11 mouse cellular contexts compared by ENCODE assay signal in the genomic region with DNA sequence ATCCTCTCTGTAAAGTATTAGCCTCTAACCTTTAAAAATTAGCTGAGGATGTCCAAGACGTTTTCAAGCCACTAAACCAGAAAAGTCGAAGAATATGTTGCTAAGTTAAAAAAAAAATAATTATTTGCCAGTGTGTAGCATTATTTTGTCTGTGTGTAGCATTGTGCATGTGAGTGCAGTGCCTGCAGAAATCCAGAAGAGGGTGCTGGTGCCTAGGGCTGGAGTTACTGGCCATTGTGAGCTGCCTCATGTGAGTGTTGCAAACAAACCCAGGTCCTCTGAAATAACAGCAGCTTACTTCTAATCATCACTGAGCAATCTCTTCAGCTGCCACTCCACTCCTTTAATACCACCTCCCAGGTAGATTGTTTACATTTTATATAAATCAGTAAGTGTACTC.
DNase-seq lines count a peak whose midpoint lies in the region; ATAC-seq and TF ChIP-seq lines count a peak whose summit lies in the region.
"Had no signal": no experiment of that assay in that cellular context is flagged by ENCODE, and none has a peak within 500 bp of the region (broad histone marks: within the 10 kb centered on the region; RNA-seq: fewer than 3 reads in every experiment).

No protein-coding gene starts in this region.

- H3K9me3 ChIP-seq in forebrain, postnatal 0 days (ENCODE audit: low read length), result no peaks in the 10 kb centered on the region
- H3K9me3 ChIP-seq in forebrain, embryonic 13.5 days (replicated peaks), result no peaks in the 10 kb centered on the region; the same call in 1 of the 2 replicates
- no peaks in the 10 kb centered on the region for H3K9me3 ChIP-seq in lung, embryonic 14.5 days (ENCODE audit: low read depth, low read length)
- H3K9me3 ChIP-seq: midbrain, embryonic 15.5 days had no signal

- no peak overlapping the region for H3K27ac ChIP-seq in forebrain, postnatal 0 days (ENCODE audit: low read depth, low read length)
- no peak overlapping the region for H3K27ac ChIP-seq in forebrain, embryonic 13.5 days
- no peak overlapping the region for H3K27ac ChIP-seq in lung, embryonic 14.5 days (ENCODE audit: low read depth)

- no peak for ATAC-seq in forebrain, postnatal 0 days
- no peak for ATAC-seq in forebrain, embryonic 13.5 days
- no peak for ATAC-seq in lung, embryonic 14.5 days (ENCODE audit: insufficient read depth)
- ATAC-seq in monocyte, adult 5-6 weeks (replicated peaks; ENCODE audit: insufficient number of reproducible peaks, low FRiP score, low TSS enrichment, poor library complexity, severe bottlenecking), result no peak
- ATAC-seq: intestine, embryonic 16.5 days; midbrain, embryonic 15.5 days had no signal

- H3K9ac ChIP-seq in forebrain, postnatal 0 days, result no peak overlapping the region
- H3K9ac ChIP-seq in forebrain, embryonic 13.5 days, result no peak overlapping the region
- H3K9ac ChIP-seq in lung, embryonic 14.5 days, result no peak overlapping the region
- H3K9ac ChIP-seq: midbrain, embryonic 15.5 days had no signal

- TF ChIP-seq CTCF in forebrain, postnatal 0 days (IDR thresholded peaks at IDR 0.05; ENCODE audit: low read depth), result peak; percentile 70
- peak; percentile 67 for TF ChIP-seq CTCF in lung, embryonic 14.5 days (IDR thresholded peaks at IDR 0.05; ENCODE audit: low read depth)

- H3K4me3 ChIP-seq in forebrain, postnatal 0 days (ENCODE audit: low read depth, low read length), result no peak overlapping the region
- H3K4me3 ChIP-seq in forebrain, embryonic 13.5 days, result no peak overlapping the region
- H3K4me3 ChIP-seq in lung, embryonic 14.5 days (ENCODE audit: low read depth, low read length), result no peak overlapping the region
- H3K4me3 ChIP-seq: midbrain, embryonic 15.5 days had no signal

- H3K36me3 ChIP-seq in forebrain, postnatal 0 days (ENCODE audit: insufficient read depth), result no peaks in the 10 kb centered on the region
- H3K36me3 ChIP-seq in forebrain, embryonic 13.5 days (ENCODE audit: poor library complexity, severe bottlenecking), result no peaks in the 10 kb centered on the region
- no peaks in the 10 kb centered on the region for H3K36me3 ChIP-seq in lung, embryonic 14.5 days (ENCODE audit: insufficient read depth)
- H3K36me3 ChIP-seq: midbrain, embryonic 15.5 days had no signal

- 65% methylated on average over 2 of the region's 2 CpGs for whole genome bisulfite sequencing in forebrain, postnatal 0 days
- WGBS in forebrain, embryonic 13.5 days, result 57% methylated on average over 2 of the region's 2 CpGs
- 40% methylated on average over 2 of the region's 2 CpGs for WGBS in lung, embryonic 14.5 days

- H3K27me3 ChIP-seq in forebrain, postnatal 0 days (ENCODE audit: insufficient read depth, low read length), result no peaks in the 10 kb centered on the region
- no peaks in the 10 kb centered on the region for H3K27me3 ChIP-seq in forebrain, embryonic 13.5 days
- no peaks in the 10 kb centered on the region for H3K27me3 ChIP-seq in lung, embryonic 14.5 days (ENCODE audit: insufficient read depth, low read length)
- H3K27me3 ChIP-seq: midbrain, embryonic 15.5 days had no signal

- no peak for DNase-seq in forebrain, postnatal 0 days
- DNase-seq in lung, embryonic 14.5 days, result no peak
- DNase-seq in lung, adult 18-20 months, result no peak
- DNase-seq in adrenal gland, postnatal 10 days, result peak; percentile 42
- peak; percentile 33 for DNase-seq in mesoderm, embryonic 11.5 days (ENCODE audit: low read depth, low spot score)
- no peak for DNase-seq in layer of hippocampus, adult 8-10 months (ENCODE audit: low spot score in 2 of 2)
- DNase-seq: heart, adult 18-20 months had no signal

- no peaks in the 10 kb centered on the region for H3K4me1 ChIP-seq in forebrain, postnatal 0 days (ENCODE audit: insufficient read depth)
- no peaks in the 10 kb centered on the region for H3K4me1 ChIP-seq in forebrain, embryonic 13.5 days
- H3K4me1 ChIP-seq in lung, embryonic 14.5 days (ENCODE audit: insufficient read depth), result no peaks in the 10 kb centered on the region

- H3K4me2 ChIP-seq in forebrain, postnatal 0 days (ENCODE audit: low read depth), result no peak overlapping the region
- H3K4me2 ChIP-seq in forebrain, embryonic 13.5 days, result no peak overlapping the region
- no peak overlapping the region for H3K4me2 ChIP-seq in lung, embryonic 14.5 days
- H3K4me2 ChIP-seq: midbrain, embryonic 15.5 days had no signal

Comparison
In these comparisons a context has a peak if more than half of its experiments do, and no peak if none do; other contexts are left out.
1. DNase-seq: peak in adrenal gland, postnatal 10 days (single experiment) and mesoderm, embryonic 11.5 days (single experiment); none in forebrain, postnatal 0 days (single experiment), lung, embryonic 14.5 days (single experiment), lung, adult 18-20 months (0 of 2) and layer of hippocampus, adult 8-10 months (0 of 2).